Mouse (Mus musculus): Measurements from ENCODE around the gene Gpr179. TPM values are rescaled to one million over a fixed set of nuclear protein-coding genes. Genes with fewer than 3 reads are reported as not detected.

Gpr179 gene
- polyA plus RNA-seq, 1 experiment from 2014 or later: 0.08 TPM

DNA sequence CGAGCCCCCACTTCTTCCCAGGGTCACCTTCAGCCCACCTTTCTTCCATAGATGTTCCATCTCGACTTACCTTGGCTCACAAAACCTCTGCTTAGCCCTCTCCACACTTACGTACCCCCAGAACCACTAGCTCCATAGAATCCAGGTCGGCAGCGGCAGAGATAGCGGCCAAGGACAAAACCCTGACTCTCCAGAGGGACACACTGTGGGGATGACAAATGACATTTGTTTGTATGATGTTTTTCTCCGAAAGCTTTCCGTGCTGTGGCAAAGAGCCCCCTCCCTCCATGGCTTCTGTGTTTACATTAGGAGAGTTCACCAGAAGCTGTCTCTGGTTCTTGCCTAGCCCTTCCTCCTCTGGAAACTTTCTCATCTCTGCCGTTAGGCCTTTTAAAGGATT lies 4.6 kb downstream of the Gpr179 start:
- Histone ChIP-seq H3K4me1 (ENCODE audit: control insufficient read depth, insufficient read depth, low read length) (peaks cover 17% of the 10 kb centered on the region), H3K36me3 (ENCODE audit: control insufficient read depth, insufficient read depth, low read length) (no peaks in the 10 kb centered on the region), H3K4me2 (ENCODE audit: low read depth) (no peak overlapping the region), H3K27me3 (ENCODE audit: control insufficient read depth, insufficient read depth, low read length) (no peaks in the 10 kb centered on the region), H3K9ac (ENCODE audit: low read length) (no peak overlapping the region), H3K9me3 (ENCODE audit: control insufficient read depth, low read length) (no peaks in the 10 kb centered on the region), H3K4me3 (ENCODE audit: low read depth, low read length) (no peak overlapping the region), H3K27ac (ENCODE audit: low read depth, low read length) (no peak overlapping the region)
- WGBS: 89% methylated on average over 9 of the region's 9 CpGs
- DNase-seq (ENCODE audit: low spot score) (no peak), ATAC-seq (ENCODE audit: insufficient read depth, low FRiP score, low TSS enrichment) (no peak)

DNA sequence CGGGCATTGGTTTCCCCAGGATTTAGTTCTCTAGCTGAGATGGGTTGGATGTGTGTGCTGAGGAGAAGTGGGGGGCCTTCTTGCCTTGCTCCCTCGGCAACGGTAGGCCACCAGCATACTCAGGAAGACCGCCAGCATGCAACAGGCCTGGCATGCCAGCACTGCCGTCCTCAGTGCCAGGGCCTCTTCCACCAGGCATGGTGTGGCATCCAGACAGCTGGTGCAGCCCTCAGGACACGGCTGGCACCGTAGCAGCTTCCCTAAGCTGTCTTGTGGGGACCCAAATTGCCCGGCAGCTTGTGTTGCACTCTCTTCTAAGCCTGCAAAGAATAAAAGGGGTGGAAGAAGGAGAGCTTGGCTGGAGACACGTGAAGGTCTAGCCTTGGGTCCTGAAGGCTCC lies 5.5 kb downstream of the Gpr179 start:
- H3K36me3 ChIP-seq (ENCODE audit: control insufficient read depth, insufficient read depth, low read length): no peaks in the 10 kb centered on the region
- peaks cover 13% of the 10 kb centered on the region for H3K4me1 ChIP-seq (ENCODE audit: control insufficient read depth, insufficient read depth, low read length)
- 83% methylated on average over 9 of the region's 9 CpGs for WGBS
- H3K9me3 ChIP-seq (ENCODE audit: control insufficient read depth, low read length): no peaks in the 10 kb centered on the region
- H3K27ac ChIP-seq (ENCODE audit: low read depth, low read length): no peak overlapping the region
- no peak for ATAC-seq (ENCODE audit: insufficient read depth, low FRiP score, low TSS enrichment)
- no peak overlapping the region for H3K4me2 ChIP-seq (ENCODE audit: low read depth)
- H3K9ac ChIP-seq (ENCODE audit: low read length): no peak overlapping the region
- no peak overlapping the region for H3K4me3 ChIP-seq (ENCODE audit: low read depth, low read length)
- H3K27me3 ChIP-seq (ENCODE audit: control insufficient read depth, insufficient read depth, low read length): no peaks in the 10 kb centered on the region
- DNase-seq (ENCODE audit: low spot score): no peak

- Histone ChIP-seq H3K4me3 (ENCODE audit: low read depth, low read length) (no peak overlapping the region), H3K4me1 (ENCODE audit: control insufficient read depth, insufficient read depth, low read length) (peaks cover 5% of the 10 kb centered on the region), H3K4me2 (ENCODE audit: low read depth) (no peak overlapping the region), H3K36me3 (ENCODE audit: control insufficient read depth, insufficient read depth, low read length) (no peaks in the 10 kb centered on the region), H3K27ac (ENCODE audit: low read depth, low read length) (no peak overlapping the region), H3K9me3 (ENCODE audit: control insufficient read depth, low read length) (no peaks in the 10 kb centered on the region), H3K9ac (ENCODE audit: low read length) (no peak overlapping the region), H3K27me3 (ENCODE audit: control insufficient read depth, insufficient read depth, low read length) (no peaks in the 10 kb centered on the region)
- ATAC-seq (ENCODE audit: insufficient read depth, low FRiP score, low TSS enrichment) (no peak), DNase-seq (ENCODE audit: low spot score) (no peak)
- WGBS: 81% methylated on average over 10 of the region's 10 CpGs
Observed at GRCm38 (mm10) chr11:97345446-97345845, 6.4 kb downstream of the Gpr179 start.

DNA sequence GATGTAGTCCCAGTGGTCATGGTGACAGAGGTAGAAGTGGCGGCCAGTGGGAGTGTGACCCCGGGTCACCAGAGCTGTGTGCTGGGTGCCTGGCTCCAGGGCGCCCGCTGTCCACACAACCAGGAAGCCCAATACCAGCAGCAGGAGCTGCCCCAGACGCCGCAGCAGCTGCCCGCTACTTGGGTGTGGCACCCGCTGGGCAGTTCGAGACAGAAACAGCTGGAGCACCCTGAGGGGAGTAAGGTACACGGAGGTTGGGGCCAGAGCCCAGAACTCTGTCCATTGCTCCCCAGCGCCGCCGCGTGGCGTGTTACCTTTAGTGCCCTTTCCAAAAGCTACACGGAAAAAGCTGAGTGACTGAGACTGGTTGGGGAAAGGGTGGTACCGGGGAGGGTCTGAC lies 8.3 kb downstream of the Gpr179 start:
- ATAC-seq (ENCODE audit: insufficient read depth, low FRiP score, low TSS enrichment) (no peak), DNase-seq (ENCODE audit: low spot score) (no peak)
- Histone ChIP-seq H3K27me3 (ENCODE audit: control insufficient read depth, insufficient read depth, low read length) (no peaks in the 10 kb centered on the region), H3K9me3 (ENCODE audit: control insufficient read depth, low read length) (no peaks in the 10 kb centered on the region), H3K4me1 (ENCODE audit: control insufficient read depth, insufficient read depth, low read length) (no peaks in the 10 kb centered on the region), H3K27ac (ENCODE audit: low read depth, low read length) (no peak overlapping the region), H3K4me3 (ENCODE audit: low read depth, low read length) (no peak overlapping the region), H3K9ac (ENCODE audit: low read length) (no peak overlapping the region), H3K36me3 (ENCODE audit: control insufficient read depth, insufficient read depth, low read length) (no peaks in the 10 kb centered on the region), H3K4me2 (ENCODE audit: low read depth) (no peak overlapping the region)
- WGBS: 28% methylated on average over 17 of the region's 17 CpGs

DNA sequence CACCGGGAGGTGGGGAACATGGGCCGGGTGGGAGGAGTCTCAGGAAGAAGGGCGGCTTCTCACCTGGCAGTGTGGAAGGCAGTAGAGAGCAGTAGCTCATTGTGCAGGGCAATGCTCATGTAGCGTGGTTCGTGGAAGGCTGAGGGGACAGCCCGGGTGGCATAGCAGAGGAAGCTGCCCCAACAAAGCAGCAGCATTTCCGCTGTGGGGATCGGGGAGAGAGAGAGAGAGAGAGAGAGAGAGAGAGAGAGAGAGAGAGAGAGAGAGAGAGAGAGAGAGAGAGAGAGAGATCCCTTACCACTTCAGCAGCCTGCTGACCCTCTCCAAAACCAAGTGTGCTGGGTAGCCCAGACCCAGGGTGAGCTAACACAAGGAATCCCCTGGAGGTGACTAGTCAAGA lies 8.7 kb downstream of the Gpr179 start:
- Histone ChIP-seq H3K9ac (ENCODE audit: low read length) (no peak overlapping the region), H3K4me1 (ENCODE audit: control insufficient read depth, insufficient read depth, low read length) (no peaks in the 10 kb centered on the region), H3K9me3 (ENCODE audit: control insufficient read depth, low read length) (no peaks in the 10 kb centered on the region), H3K36me3 (ENCODE audit: control insufficient read depth, insufficient read depth, low read length) (no peaks in the 10 kb centered on the region), H3K27ac (ENCODE audit: low read depth, low read length) (no peak overlapping the region), H3K4me2 (ENCODE audit: low read depth) (no peak overlapping the region), H3K27me3 (ENCODE audit: control insufficient read depth, insufficient read depth, low read length) (no peaks in the 10 kb centered on the region), H3K4me3 (ENCODE audit: low read depth, low read length) (no peak overlapping the region)
- 53% methylated on average over 7 of the region's 8 CpGs for WGBS
- ATAC-seq (ENCODE audit: insufficient read depth, low FRiP score, low TSS enrichment) (no peak), DNase-seq (ENCODE audit: low spot score) (no peak)

- ATAC-seq (ENCODE audit: insufficient read depth, low FRiP score, low TSS enrichment): no peak
- DNase-seq (ENCODE audit: low spot score): peak; percentile 8
- Histone ChIP-seq H3K27ac (ENCODE audit: low read depth, low read length) (no peak overlapping the region), H3K4me1 (ENCODE audit: control insufficient read depth, insufficient read depth, low read length) (no peaks in the 10 kb centered on the region), H3K4me2 (ENCODE audit: low read depth) (no peak overlapping the region), H3K27me3 (ENCODE audit: control insufficient read depth, insufficient read depth, low read length) (no peaks in the 10 kb centered on the region), H3K4me3 (ENCODE audit: low read depth, low read length) (no peak overlapping the region; the same call in 1 of the 2 replicates), H3K9me3 (ENCODE audit: control insufficient read depth, low read length) (no peaks in the 10 kb centered on the region), H3K9ac (ENCODE audit: low read length) (no peak overlapping the region), H3K36me3 (ENCODE audit: control insufficient read depth, insufficient read depth, low read length) (no peaks in the 10 kb centered on the region)
- 58% methylated on average over 17 of the region's 17 CpGs for WGBS
Observed at GRCm38 (mm10) chr11:97338977-97339315, 12.9 kb downstream of the Gpr179 start.

DNA sequence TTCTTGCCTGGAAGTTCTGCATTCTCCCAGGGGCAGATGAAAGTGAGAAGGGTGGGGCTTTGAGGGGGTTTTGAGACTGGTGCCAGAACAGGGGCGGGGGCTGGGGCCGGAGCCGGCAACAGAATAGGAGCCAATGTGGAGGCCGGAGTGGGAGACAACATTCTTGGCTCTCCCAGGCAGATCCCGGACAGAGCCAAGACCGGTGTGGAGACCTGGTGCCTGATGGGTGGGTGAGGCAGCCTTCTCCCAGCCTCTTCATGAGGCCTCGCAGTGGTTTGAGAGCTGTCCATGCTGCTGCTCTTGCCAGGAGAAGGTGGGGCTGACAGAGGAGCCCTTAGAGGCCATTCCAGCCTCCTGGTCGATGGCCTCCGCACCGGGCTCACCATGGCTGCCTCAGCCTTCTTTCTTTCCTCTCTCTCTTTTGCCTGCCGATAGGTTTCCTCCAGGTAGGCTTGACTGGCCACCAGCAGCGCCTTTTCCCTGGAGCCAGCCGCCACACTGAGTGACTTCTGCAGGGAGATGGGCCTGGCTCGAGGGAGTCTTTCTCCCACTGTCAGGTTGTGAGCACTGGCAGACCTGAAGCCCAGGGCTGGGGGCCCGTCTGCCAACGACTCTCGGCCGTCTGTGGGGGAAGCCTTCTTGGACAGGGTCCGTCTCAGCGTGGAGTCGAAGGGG lies 13.4 kb downstream of the Gpr179 start:
- DNase-seq (ENCODE audit: low spot score) (peak; percentile 7), ATAC-seq (ENCODE audit: insufficient read depth, low FRiP score, low TSS enrichment) (no peak)
- no peak overlapping the region; the same call in 1 of the 2 replicates for H3K4me3 ChIP-seq (ENCODE audit: low read depth, low read length)
- H3K27ac ChIP-seq (ENCODE audit: low read depth, low read length): no peak overlapping the region
- H3K36me3 ChIP-seq (ENCODE audit: control insufficient read depth, insufficient read depth, low read length): no peaks in the 10 kb centered on the region
- H3K4me2 ChIP-seq (ENCODE audit: low read depth): no peak overlapping the region
- WGBS: 57% methylated on average over 19 of the region's 21 CpGs
- H3K9ac ChIP-seq (ENCODE audit: low read length): no peak overlapping the region
- H3K9me3 ChIP-seq (ENCODE audit: control insufficient read depth, low read length): no peaks in the 10 kb centered on the region
- no peaks in the 10 kb centered on the region for H3K27me3 ChIP-seq (ENCODE audit: control insufficient read depth, insufficient read depth, low read length)
- no peaks in the 10 kb centered on the region for H3K4me1 ChIP-seq (ENCODE audit: control insufficient read depth, insufficient read depth, low read length)

DNA sequence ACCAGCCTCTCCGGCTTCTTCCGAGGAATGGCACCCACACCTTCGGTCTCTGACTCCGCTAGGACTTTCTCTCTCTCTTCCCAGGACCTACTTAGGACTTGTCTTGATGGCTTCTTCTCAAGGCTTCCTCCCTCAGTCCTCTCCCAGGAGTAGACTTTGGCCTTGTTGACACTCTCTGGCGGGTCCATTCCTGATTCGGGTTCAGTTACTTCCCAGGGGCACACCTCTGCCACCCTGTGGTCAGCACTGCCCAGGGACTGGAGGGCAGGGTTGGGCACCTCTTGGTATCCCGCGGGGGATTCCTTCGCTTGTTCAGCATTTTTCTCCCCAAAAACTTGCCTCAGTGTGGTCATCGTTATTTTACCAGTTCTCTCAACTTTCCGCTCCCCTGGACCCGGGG lies 14.5 kb downstream of the Gpr179 start:
- Histone ChIP-seq H3K9me3 (ENCODE audit: control insufficient read depth, low read length) (no peaks in the 10 kb centered on the region), H3K4me2 (ENCODE audit: low read depth) (no peak overlapping the region), H3K4me1 (ENCODE audit: control insufficient read depth, insufficient read depth, low read length) (no peaks in the 10 kb centered on the region), H3K36me3 (ENCODE audit: control insufficient read depth, insufficient read depth, low read length) (no peaks in the 10 kb centered on the region), H3K9ac (ENCODE audit: low read length) (no peak overlapping the region), H3K27ac (ENCODE audit: low read depth, low read length) (no peak overlapping the region), H3K4me3 (ENCODE audit: low read depth, low read length) (no peak overlapping the region), H3K27me3 (ENCODE audit: control insufficient read depth, insufficient read depth, low read length) (no peaks in the 10 kb centered on the region)
- 90% methylated on average over 12 of the region's 12 CpGs for WGBS
- ATAC-seq (ENCODE audit: insufficient read depth, low FRiP score, low TSS enrichment) (no peak), DNase-seq (ENCODE audit: low spot score) (no peak)

DNA sequence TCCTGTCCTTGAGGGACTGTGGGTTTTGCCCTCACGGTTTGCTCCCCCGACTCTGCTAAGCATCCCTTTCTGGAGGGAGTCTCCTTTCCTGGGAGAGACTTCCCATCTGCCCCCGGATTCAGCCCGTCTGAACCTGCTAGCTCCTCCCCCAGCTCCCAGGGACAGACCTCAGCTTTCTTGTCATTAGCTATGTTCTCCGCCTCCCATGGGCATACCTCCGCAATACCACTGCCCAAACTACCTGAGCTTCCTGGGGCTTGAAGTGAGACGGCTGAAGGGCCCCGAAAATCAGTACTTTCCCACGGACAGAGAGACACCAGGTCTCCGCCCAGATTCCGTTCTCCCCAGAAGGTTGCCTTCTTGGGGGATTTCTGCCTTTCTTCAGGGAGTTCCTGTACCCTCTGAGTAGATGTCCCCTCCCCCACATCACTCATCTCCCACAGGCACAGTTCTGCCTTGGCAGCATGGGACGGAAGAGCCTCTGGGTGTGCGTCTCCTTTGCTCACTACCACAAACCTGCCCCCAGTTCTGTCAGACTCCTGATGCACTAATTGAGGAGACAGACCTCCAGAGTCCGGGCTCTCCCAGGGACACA lies 15.0 kb downstream of the Gpr179 start:
- Histone ChIP-seq H3K9me3 (ENCODE audit: control insufficient read depth, low read length) (no peaks in the 10 kb centered on the region), H3K4me2 (ENCODE audit: low read depth) (no peak overlapping the region), H3K27me3 (ENCODE audit: control insufficient read depth, insufficient read depth, low read length) (no peaks in the 10 kb centered on the region), H3K4me1 (ENCODE audit: control insufficient read depth, insufficient read depth, low read length) (no peaks in the 10 kb centered on the region), H3K27ac (ENCODE audit: low read depth, low read length) (no peak overlapping the region), H3K36me3 (ENCODE audit: control insufficient read depth, insufficient read depth, low read length) (no peaks in the 10 kb centered on the region), H3K9ac (ENCODE audit: low read length) (no peak overlapping the region), H3K4me3 (ENCODE audit: low read depth, low read length) (no peak overlapping the region)
- DNase-seq (ENCODE audit: low spot score): no peak
- WGBS: 68% methylated on average over 14 of the region's 14 CpGs
- no peak for ATAC-seq (ENCODE audit: insufficient read depth, low FRiP score, low TSS enrichment)

Data from neural tube, embryonic 11.5 days (tissue).